Mouse (Mus musculus): ENCODE results near the gene Map4k5. TPM values are rescaled to one million over a fixed set of nuclear protein-coding genes. Genes with fewer than 3 reads are reported as not detected.

Gene Map4k5
- polyA plus RNA-seq, 1 experiment from 2014 or later: 46.8 TPM

- Histone ChIP-seq H3K4me2 (ENCODE audit: low read depth, low read length) (no peak overlapping the region), H3K4me1 (ENCODE audit: control insufficient read depth, insufficient read depth, low read length) (no peaks in the 10 kb centered on the region), H3K27me3 (ENCODE audit: control insufficient read depth, insufficient read depth, low read length) (no peaks in the 10 kb centered on the region), H3K9ac (replicated peaks; ENCODE audit: low read length) (no peak overlapping the region), H3K27ac (replicated peaks; ENCODE audit: low read depth, low read length) (no peak overlapping the region), H3K36me3 (replicated peaks; ENCODE audit: control insufficient read depth, insufficient read depth, low read depth, low read length) (no peaks in the 10 kb centered on the region), H3K4me3 (ENCODE audit: low read depth, low read length) (no peak overlapping the region), H3K9me3 (replicated peaks; ENCODE audit: control insufficient read depth, low read length) (no peaks in the 10 kb centered on the region)
- ATAC-seq (replicated peaks; ENCODE audit: insufficient number of reproducible peaks, low FRiP score, low TSS enrichment, low read depth) (no peak), DNase-seq (ENCODE audit: low spot score) (no peak)
- WGBS: 76% methylated on average over 5 of the region's 5 CpGs
These were observed 29.5 kb downstream of the Map4k5 start for GRCm38 (mm10) chr12:69863505-69863904.

- Histone ChIP-seq H3K4me2 (ENCODE audit: low read depth, low read length) (no peak overlapping the region), H3K27me3 (ENCODE audit: control insufficient read depth, insufficient read depth, low read length) (no peaks in the 10 kb centered on the region), H3K9me3 (replicated peaks; ENCODE audit: control insufficient read depth, low read length) (no peaks in the 10 kb centered on the region), H3K27ac (replicated peaks; ENCODE audit: low read depth, low read length) (no peak overlapping the region), H3K9ac (replicated peaks; ENCODE audit: low read length) (no peak overlapping the region), H3K4me1 (ENCODE audit: control insufficient read depth, insufficient read depth, low read length) (no peaks in the 10 kb centered on the region), H3K36me3 (replicated peaks; ENCODE audit: control insufficient read depth, insufficient read depth, low read depth, low read length) (no peaks in the 10 kb centered on the region), H3K4me3 (ENCODE audit: low read depth, low read length) (no peak overlapping the region)
- WGBS: 92% methylated on average over 4 of the region's 4 CpGs
- ATAC-seq (replicated peaks; ENCODE audit: insufficient number of reproducible peaks, low FRiP score, low TSS enrichment, low read depth) (no peak), DNase-seq (ENCODE audit: low spot score) (no peak)
These were observed 34.2 kb downstream of the Map4k5 start for GRCm38 (mm10) chr12:69858847-69859246.

- Histone ChIP-seq H3K4me1 (ENCODE audit: control insufficient read depth, insufficient read depth, low read length) (no peaks in the 10 kb centered on the region), H3K9ac (replicated peaks; ENCODE audit: low read length) (no peak overlapping the region), H3K27ac (replicated peaks; ENCODE audit: low read depth, low read length) (no peak overlapping the region), H3K4me3 (ENCODE audit: low read depth, low read length) (no peak overlapping the region), H3K9me3 (replicated peaks; ENCODE audit: control insufficient read depth, low read length) (no peaks in the 10 kb centered on the region), H3K36me3 (replicated peaks; ENCODE audit: control insufficient read depth, insufficient read depth, low read depth, low read length) (no peaks in the 10 kb centered on the region), H3K4me2 (ENCODE audit: low read depth, low read length) (no peak overlapping the region), H3K27me3 (ENCODE audit: control insufficient read depth, insufficient read depth, low read length) (no peaks in the 10 kb centered on the region)
- DNase-seq (ENCODE audit: low spot score) (no peak), ATAC-seq (replicated peaks; ENCODE audit: insufficient number of reproducible peaks, low FRiP score, low TSS enrichment, low read depth) (no peak)
- 98% methylated on average over 2 of the region's 2 CpGs for WGBS
These were observed 35.4 kb downstream of the Map4k5 start for GRCm38 (mm10) chr12:69857597-69857996.

- no peak overlapping the region for H3K4me3 ChIP-seq (ENCODE audit: low read depth, low read length)
- H3K4me1 ChIP-seq (ENCODE audit: control insufficient read depth, insufficient read depth, low read length): no peaks in the 10 kb centered on the region
- WGBS: 96% methylated on average over 10 of the region's 10 CpGs
- ATAC-seq (replicated peaks; ENCODE audit: insufficient number of reproducible peaks, low FRiP score, low TSS enrichment, low read depth): no peak
- no peaks in the 10 kb centered on the region for H3K27me3 ChIP-seq (ENCODE audit: control insufficient read depth, insufficient read depth, low read length)
- no peak overlapping the region for H3K27ac ChIP-seq (replicated peaks; ENCODE audit: low read depth, low read length)
- H3K9me3 ChIP-seq (replicated peaks; ENCODE audit: control insufficient read depth, low read length): no peaks in the 10 kb centered on the region
- no peak for DNase-seq (ENCODE audit: low spot score)
- no peak overlapping the region for H3K4me2 ChIP-seq (ENCODE audit: low read depth, low read length)
- H3K9ac ChIP-seq (replicated peaks; ENCODE audit: low read length): no peak overlapping the region
- no peaks in the 10 kb centered on the region for H3K36me3 ChIP-seq (replicated peaks; ENCODE audit: control insufficient read depth, insufficient read depth, low read depth, low read length)
These were observed 36.6 kb downstream of the Map4k5 start for GRCm38 (mm10) chr12:69856398-69856797.

- H3K4me2 ChIP-seq (ENCODE audit: low read depth, low read length): no peak overlapping the region
These were observed 37.2 kb downstream of the Map4k5 start for GRCm38 (mm10) chr12:69855641-69856300.

GRCm38 (mm10) chr12:69853942-69854341, 39.1 kb downstream of the Map4k5 start:
- WGBS: 92% methylated on average over 2 of the region's 2 CpGs
- ATAC-seq (replicated peaks; ENCODE audit: insufficient number of reproducible peaks, low FRiP score, low TSS enrichment, low read depth): no peak

More at GRCm38 (mm10) chr12:69855641-69856300, 37.2 kb downstream of the Map4k5 start:
- Histone ChIP-seq H3K4me3 (ENCODE audit: low read depth, low read length) (no peak overlapping the region), H3K36me3 (replicated peaks; ENCODE audit: control insufficient read depth, insufficient read depth, low read depth, low read length) (no peaks in the 10 kb centered on the region), H3K4me1 (ENCODE audit: control insufficient read depth, insufficient read depth, low read length) (no peaks in the 10 kb centered on the region), H3K9ac (replicated peaks; ENCODE audit: low read length) (no peak overlapping the region), H3K27ac (replicated peaks; ENCODE audit: low read depth, low read length) (no peak overlapping the region), H3K9me3 (replicated peaks; ENCODE audit: control insufficient read depth, low read length) (no peaks in the 10 kb centered on the region), H3K27me3 (ENCODE audit: control insufficient read depth, insufficient read depth, low read length) (no peaks in the 10 kb centered on the region)
- WGBS: 96% methylated on average over 12 of the region's 12 CpGs
- ATAC-seq (replicated peaks; ENCODE audit: insufficient number of reproducible peaks, low FRiP score, low TSS enrichment, low read depth) (no peak), DNase-seq (ENCODE audit: low spot score) (no peak)

GRCm38 (mm10) chr12:69853387-69853786, 39.6 kb downstream of the Map4k5 start:
- H3K27me3 ChIP-seq (ENCODE audit: control insufficient read depth, insufficient read depth, low read length): no peaks in the 10 kb centered on the region
- DNase-seq (ENCODE audit: low spot score) (no peak), ATAC-seq (replicated peaks; ENCODE audit: insufficient number of reproducible peaks, low FRiP score, low TSS enrichment, low read depth) (no peak)
- no peak overlapping the region for H3K4me2 ChIP-seq (ENCODE audit: low read depth, low read length)
- no peak overlapping the region for H3K27ac ChIP-seq (replicated peaks; ENCODE audit: low read depth, low read length)
- 85% methylated on average over 11 of the region's 11 CpGs for WGBS
- H3K36me3 ChIP-seq (replicated peaks; ENCODE audit: control insufficient read depth, insufficient read depth, low read depth, low read length): no peaks in the 10 kb centered on the region
- no peak overlapping the region for H3K9ac ChIP-seq (replicated peaks; ENCODE audit: low read length)
- H3K4me3 ChIP-seq (ENCODE audit: low read depth, low read length): no peak overlapping the region
- no peaks in the 10 kb centered on the region for H3K4me1 ChIP-seq (ENCODE audit: control insufficient read depth, insufficient read depth, low read length)
- H3K9me3 ChIP-seq (replicated peaks; ENCODE audit: control insufficient read depth, low read length): no peaks in the 10 kb centered on the region

More at GRCm38 (mm10) chr12:69853942-69854341, 39.1 kb downstream of the Map4k5 start:
- H3K4me1 ChIP-seq (ENCODE audit: control insufficient read depth, insufficient read depth, low read length): no peaks in the 10 kb centered on the region
- H3K9ac ChIP-seq (replicated peaks; ENCODE audit: low read length): no peak overlapping the region
- no peak overlapping the region for H3K4me3 ChIP-seq (ENCODE audit: low read depth, low read length)
- H3K27ac ChIP-seq (replicated peaks; ENCODE audit: low read depth, low read length): no peak overlapping the region
- no peak overlapping the region for H3K4me2 ChIP-seq (ENCODE audit: low read depth, low read length)
- H3K9me3 ChIP-seq (replicated peaks; ENCODE audit: control insufficient read depth, low read length): no peaks in the 10 kb centered on the region
- H3K36me3 ChIP-seq (replicated peaks; ENCODE audit: control insufficient read depth, insufficient read depth, low read depth, low read length): no peaks in the 10 kb centered on the region
- no peaks in the 10 kb centered on the region for H3K27me3 ChIP-seq (ENCODE audit: control insufficient read depth, insufficient read depth, low read length)
- DNase-seq (ENCODE audit: low spot score): no peak

GRCm38 (mm10) chr12:69852288-69852687, 40.7 kb downstream of the Map4k5 start:
- H3K9me3 ChIP-seq (replicated peaks; ENCODE audit: control insufficient read depth, low read length): no peaks in the 10 kb centered on the region
- no peak for ATAC-seq (replicated peaks; ENCODE audit: insufficient number of reproducible peaks, low FRiP score, low TSS enrichment, low read depth)
- WGBS: 90% methylated on average over 9 of the region's 9 CpGs
- no peak for DNase-seq (ENCODE audit: low spot score)
- no peak overlapping the region for H3K4me3 ChIP-seq (ENCODE audit: low read depth, low read length)
- H3K27me3 ChIP-seq (ENCODE audit: control insufficient read depth, insufficient read depth, low read length): no peaks in the 10 kb centered on the region
- H3K9ac ChIP-seq (replicated peaks; ENCODE audit: low read length): no peak overlapping the region
- H3K36me3 ChIP-seq (replicated peaks; ENCODE audit: control insufficient read depth, insufficient read depth, low read depth, low read length): no peaks in the 10 kb centered on the region
- no peak overlapping the region for H3K27ac ChIP-seq (replicated peaks; ENCODE audit: low read depth, low read length)
- H3K4me2 ChIP-seq (ENCODE audit: low read depth, low read length): no peak overlapping the region
- no peaks in the 10 kb centered on the region for H3K4me1 ChIP-seq (ENCODE audit: control insufficient read depth, insufficient read depth, low read length)
